Mouse (Mus musculus) ES-CJ7 (cell line): ENCODE measurements around the gene Tmem128.
A peak's percentile ranks its signal among the peaks of the same experiment; 100 is the strongest.

Experiments used
- DNase-seq: peaks from one replicate; pipeline ENCODE4 v3.0.0; 2011; ENCODE audit warnings: low read depth, low spot score

Tmem128 gene

DNA sequence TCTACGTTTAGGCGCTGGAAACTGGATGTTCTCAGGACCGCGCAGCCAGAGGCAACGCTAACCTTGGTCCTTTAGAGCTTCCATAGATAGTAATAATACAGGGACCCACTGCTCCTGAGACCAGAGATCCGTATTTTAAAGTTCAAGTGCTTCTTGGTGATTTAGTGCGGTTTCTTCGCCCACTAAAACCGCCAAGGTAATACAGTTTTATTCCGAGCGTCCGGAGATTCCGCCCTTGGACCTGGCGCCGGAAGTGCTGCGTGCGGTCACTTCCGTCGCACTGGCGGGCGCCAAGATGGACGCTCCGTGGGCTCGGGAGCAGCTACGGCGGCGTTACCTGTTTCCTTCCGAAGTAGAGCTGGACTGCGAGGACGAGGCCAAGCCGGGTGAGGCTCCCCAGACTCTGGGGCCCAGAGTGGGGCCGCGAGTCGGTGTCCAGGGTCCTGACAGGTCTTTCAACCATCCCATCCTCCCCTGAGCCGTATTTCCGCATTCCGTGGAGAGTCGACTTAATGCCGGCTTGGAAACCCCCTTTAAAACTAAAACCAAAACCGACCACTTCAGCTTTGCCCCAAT lies at the start of gene Tmem128:
Gene Tmem128 (plus strand): TSS at position 79 of the 576 bp plus-strand sequence.
- peak; percentile 19 for DNase-seq

DNA sequence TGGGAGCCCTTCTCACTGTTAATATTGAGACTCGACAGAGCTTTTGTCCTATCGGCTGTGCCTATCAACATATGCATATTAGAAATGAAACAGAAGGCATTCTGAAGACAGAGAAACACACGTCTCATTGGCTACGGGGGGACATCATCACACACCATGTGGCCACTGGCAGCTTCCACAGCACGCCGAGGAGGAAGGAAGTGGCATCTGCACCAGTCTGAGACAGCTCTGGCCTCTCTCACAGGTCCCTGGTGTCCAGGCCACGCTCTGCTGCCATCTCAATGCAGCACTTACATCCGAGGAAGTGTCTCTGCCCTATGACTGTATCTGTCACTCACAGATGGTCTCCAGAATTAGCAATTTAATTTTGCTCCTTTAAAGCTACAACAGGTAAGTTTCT lies 48.3 kb upstream of the Tmem128 start:
- no peak for DNase-seq

DNA sequence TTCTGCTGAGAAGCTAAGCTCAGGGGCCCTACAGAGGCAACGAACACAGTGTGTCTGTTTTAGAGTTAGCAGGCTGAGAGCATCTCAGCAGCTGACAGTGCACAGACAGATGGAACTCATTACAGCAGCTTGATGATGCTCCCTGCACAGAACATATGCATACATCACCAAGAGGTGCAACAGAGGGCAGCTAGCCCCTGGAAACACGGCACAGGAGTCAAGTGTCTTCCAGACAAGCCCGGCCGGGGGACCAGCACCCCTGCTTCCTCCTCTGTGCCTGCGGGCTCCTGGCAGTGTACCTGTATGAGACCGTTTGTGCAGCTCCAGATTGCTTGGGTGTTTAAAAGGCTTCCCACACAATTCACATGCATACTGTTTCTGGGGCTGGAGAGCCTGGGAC lies 47.0 kb upstream of the Tmem128 start:
- no peak for DNase-seq

DNA sequence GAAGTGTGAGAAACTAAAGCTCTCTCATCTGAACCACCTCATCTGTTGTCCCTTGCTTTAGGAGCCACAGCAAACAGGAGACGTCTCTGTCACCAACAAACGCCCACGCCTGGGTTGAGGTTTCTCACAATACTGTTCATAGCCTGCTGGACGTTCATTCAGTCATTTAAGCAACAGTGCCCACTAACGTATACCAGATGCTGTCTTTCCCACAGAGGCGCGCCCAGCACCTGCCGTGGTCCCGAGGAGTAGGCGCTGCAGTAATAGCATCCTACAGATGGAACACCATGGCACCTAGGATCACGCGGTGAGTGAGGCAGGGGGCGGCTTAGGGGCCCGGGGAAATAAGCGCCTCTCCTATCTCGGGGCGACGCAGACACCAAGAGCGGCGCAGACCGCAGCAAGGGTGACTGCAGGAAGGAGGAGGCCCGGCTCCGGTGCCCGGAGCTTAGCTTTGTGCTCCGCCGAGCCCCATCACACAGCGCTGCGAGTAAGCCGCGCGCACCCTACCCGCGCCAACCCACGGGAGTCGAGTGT lies 40.1 kb upstream of the Tmem128 start:
- peak; percentile 15 for DNase-seq

DNA sequence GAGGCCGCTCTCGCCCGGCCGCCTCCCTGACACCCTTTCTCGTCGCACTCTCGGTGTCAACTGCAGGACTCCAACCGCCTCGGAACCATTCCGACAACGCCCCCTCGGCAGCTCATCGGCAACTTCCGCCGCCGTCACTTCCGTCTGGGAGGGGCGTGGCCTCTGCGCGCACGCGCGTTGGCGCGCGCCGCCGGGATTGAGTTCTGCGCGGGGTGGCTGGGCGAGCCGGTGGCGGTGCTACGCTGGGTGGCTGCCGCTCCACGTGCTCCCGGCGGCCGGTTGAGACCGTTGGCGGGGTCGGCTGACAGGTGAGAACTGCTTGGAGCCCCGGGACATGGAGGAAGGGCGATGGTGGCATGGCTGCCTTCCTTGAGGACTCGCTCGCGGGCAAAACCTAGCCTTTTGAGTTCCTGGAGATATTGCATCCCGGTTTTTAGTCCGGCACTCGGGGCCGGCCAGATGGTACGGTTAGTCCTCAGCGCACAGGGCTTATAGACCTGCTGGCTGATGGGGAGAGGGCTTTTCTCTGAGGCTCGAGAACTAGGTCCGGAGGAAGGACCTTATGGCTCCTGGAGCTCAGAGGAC lies 39.6 kb upstream of the Tmem128 start, which contains the start of the genes Zbtb49 and Lyar:
Gene Zbtb49 (minus strand): TSS at position 130 of the 585 bp plus-strand sequence.
Gene Lyar (plus strand): TSS at position 143 of the 585 bp plus-strand sequence.
- peak; percentile 88 for DNase-seq

DNA sequence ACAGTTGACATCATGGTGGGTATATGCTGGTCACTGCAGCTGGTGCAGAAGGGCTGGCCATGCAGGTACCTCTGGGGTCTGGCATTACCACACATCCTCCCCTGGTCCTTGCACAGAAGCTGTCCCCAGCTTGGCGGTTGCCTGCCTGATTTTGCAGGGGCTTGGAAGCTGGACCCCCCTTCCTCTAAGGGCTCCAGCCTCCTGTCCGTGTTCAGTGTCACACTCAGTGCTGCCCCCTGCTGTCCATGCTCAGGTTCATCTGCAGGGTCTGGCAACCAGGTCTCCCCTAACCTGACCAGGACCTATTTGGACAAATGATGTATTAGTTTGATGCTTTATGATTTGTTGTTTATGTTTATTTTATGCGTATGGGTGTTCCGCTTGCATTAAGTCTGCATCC lies 24.6 kb upstream of the Tmem128 start:
- peak; percentile 72 for DNase-seq

DNA sequence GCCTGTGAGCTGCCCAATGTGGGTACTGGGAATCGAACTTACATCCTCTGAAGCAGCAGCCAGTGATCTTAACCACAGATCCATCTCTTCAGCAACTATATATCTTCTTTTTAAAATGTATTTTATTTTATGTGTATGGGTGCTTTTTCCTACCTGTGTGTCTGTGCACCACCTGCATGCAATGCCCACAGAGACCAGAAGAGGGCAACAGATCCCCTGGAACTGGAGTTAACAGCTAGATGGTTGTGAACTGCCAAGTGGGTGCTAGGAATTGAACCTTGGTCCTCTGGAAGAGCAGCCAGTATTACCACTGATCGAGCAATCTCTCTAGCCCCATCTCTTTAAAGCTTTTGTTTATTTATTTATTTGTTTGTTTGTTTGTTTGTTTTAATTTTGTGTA lies 23.4 kb upstream of the Tmem128 start:
- DNase-seq: peak; percentile 53

DNA sequence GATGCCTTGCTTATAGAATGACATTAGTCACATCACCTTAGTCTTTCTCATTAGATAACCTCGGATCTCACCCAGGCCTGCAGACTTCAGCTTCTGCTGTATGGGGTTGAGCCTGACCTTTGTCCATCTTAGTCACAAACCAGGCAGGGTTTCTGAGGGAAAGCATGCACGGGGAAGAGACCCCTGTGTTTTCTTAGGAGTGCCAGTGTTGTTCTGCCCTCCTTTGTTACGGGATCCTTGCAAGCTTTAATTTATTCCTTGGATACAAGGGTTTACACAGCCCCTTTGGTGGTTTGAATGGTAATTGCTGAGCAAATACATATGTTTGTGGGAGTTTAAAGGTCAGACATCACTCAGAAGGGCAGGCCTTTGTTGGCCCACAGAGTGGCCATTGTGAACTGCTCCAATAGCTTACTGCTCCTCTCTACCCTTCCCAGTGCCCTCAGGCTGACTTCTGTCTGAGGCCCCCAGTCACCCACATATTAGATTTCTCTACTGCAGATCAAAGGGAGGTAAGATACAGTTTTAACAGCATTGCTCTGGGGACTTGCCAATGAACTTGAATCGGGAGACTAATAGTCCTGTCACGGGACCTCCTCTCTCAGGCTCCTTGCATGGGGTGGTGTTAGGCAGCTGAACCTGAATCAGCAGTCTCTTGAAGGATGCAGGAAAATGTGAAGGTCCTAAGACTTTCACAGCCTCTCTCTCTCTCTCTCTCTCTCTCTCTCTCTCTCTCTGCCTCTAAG lies 19.1 kb upstream of the Tmem128 start:
- no peak for DNase-seq

DNA sequence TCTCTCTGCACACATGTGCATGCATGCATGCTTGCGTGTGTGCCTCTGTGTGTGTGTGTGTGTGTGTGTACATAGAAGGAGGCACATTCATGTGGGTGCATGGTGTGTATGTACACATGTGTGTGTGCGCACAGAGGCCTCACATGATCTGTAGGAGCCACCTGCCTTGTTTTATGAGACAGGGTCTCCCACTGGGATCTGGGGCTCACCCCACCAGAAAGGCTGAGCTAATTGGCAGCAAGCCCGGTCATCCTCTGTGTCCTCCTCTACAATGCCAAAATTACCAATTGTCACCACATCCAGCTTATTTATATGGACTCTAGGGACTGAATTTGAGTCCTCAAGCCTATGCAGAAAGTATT lies 18.5 kb upstream of the Tmem128 start:
- DNase-seq: no peak

DNA sequence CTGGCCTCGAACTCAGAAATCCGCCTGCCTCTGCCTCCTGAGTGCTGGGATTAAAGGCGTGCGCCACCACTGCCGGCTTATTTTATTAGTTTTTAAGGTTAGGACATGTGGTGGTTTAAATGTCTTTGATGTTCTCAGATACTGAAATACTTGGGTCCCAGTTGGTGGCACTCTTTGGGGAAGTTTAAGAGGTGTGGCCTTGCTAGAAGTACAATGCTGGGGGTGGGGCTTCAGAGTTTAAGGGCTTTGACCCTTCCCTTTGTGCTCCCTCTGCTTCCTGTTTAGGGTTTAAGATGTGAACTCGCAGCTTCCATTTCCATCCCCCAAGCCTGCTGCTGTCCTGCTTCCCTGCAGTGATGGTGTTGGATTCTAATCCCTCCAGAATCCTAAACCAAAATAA lies 18.0 kb upstream of the Tmem128 start:
- peak; percentile 58 for DNase-seq

DNA sequence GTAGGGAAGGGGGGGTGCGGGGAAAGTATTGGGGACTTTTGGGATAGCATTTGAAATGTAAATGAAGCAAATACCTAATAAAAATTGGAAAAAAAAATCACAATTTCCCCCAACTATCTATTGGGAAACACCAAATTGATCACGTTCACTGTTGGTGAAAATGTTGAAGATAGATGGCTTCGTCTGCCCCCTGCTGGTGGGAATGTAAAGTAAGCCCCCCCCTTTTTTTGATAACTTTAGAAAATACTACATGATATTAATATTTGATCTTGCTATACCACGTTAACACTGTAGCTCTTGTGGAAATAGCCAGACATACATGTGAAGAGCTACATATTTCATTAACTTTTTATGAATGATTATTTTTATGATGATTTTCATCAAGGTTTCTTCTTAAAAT lies 4.8 kb upstream of the Tmem128 start:
- no peak for DNase-seq

DNA sequence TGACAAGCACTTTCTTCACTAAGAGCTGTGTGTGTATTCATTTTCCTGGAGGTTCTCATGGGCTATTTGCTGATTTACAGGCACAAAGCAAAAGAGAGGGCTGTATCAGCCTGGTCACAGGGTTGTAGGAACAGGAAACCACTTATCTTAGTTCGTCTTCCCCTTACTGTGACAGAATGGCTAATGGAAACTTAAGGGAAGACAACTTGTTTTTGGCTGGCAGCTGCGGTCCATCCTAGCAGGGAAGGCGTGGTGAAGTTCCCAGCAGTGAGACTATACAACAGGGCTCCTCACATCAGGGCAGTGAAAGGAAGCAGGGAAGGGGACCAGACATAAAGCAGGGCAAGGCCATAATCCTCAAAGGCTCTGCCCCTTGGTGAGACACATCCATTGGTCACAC lies 4.3 kb upstream of the Tmem128 start:
- DNase-seq: no peak

DNA sequence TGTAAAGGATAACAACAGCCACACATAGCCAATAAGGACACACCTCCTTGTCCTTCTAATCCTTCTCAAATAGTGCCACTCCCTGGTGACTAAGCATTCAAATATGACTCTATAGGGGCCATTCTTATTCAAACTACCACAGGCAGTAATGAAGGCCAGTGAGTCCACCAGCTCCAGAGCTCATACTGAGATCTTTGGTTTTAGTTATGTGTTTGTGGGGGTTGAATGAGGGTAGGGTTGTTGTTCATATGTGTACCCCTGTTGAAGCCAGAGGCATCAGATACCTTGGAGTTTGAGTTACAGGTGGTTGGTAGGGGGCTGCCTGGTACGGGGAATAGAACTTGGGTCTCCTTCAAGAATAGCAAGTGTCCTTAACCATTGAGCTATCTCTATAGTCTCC lies 3.4 kb upstream of the Tmem128 start:
- no peak for DNase-seq

DNA sequence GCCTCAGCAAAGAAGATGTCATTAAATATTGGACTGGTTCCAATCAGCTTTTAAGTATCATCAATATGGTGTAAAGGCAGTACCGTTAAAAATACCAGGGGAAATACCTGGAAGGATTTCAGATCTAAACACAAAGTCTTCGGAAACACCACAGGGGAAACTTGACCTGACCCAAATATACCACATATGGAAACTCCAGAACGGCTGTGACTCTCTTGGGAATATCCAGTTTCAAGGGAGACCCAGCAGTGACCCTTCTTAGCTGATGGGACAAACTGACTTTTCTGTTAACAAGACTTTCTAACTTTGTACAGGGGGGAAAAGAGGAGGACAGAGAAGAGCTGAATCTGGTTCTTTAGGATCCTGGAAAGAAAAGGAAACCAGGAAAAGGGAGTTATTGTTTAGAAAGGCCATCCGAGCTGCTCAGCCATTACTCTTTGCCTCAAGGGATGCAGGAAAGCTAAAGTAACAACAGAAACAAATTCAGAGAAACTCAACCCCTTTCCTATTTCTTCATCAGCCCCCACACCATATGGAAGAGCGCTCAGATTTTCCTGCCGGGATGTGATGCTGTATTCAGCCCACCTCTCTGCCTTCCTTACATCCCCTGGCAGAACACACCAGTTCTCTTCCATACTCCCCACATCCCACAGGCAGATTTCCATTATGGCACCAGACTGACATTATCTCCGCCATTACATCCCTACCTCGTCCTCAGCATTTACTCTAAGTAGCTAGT lies 1.8 kb upstream of the Tmem128 start:
- DNase-seq: no peak

DNA sequence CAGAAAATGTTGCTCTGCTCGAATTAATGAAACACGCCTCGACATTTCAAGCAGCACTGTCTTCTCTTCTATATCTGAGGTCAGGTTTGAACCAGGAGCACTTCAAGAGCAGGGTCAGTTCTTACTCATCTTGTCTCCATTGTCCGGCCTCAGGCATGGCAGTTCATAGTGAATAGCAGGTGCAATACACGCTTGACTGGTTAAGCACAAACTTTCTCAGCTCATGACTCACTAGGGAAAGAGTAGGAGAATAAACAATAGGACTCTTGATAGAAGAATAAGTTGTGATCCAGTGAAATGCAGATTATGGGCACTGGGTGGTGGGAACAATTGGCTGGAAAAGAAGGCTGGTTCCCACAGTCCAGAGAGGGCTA lies 1.2 kb upstream of the Tmem128 start:
- no peak for DNase-seq

DNA sequence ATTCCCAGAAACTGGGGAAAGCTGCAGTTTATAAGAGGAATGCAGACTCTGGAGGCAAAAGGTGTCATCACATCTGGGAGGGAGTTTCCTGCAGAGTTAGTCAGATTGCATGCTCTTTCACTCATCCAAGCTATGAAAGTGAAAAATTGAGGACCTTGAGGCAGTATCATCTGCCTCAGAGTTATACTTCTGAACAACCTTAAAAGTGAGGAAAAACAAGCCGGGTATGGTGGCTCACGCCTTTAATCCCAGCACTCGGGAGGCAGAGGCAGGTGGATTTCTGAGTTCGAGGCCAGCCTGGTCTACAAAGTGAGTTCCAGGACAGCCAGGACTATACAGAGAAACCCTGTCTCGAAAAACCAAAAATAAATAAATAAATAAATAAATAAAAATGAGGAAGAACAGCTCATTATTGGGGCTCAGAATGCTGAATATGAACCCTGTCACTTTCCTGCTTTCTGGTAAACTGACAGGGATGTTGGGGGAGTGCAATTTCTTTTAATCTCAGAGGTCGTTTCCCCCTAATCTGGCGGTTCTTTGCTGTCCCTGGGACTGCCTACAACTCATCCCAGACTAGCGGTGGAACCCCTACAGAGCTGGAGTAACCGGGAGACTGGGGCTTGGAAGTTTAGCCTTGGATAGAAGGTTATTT lies 404 bp upstream of the Tmem128 start:
- DNase-seq: no peak

DNA sequence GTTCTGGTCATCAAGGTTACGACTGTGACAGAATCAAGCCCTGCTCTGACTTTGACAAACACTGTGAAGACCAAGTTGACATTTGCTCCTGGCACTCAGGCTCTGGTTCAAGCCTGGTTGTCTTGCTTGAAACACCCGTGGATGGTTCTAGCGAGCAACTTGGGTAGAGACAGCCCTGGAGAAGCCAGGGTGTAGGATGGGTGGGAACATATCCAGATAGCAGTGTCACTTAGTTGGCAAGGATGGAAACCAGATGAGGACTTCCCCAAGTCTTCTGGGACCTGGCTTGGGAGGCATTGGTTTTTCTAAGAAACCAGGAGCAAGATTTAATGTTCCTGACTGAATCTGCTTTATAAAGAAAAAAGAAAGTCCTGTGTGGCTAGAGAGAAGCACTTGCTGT lies 11.0 kb downstream of the Tmem128 start:
- no peak for DNase-seq

DNA sequence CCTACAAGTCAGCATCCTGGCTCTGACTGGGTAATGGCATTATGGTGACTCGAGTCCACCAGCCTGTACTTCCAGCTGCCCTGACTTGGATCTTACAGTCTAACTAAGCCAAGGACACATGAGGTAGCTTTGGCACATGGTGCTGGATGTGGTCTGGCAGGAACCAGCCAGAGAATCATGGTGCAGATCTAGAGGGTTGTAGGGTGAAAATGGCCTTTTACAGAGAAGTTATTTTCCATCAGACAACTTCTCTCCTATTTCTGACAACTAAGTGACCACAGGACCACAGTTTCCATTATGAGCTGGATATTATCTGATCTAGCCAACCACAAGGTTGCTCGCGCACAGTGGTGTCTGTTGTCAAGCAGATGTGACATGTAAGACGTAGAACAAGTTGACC lies 13.8 kb downstream of the Tmem128 start:
- no peak for DNase-seq

DNA sequence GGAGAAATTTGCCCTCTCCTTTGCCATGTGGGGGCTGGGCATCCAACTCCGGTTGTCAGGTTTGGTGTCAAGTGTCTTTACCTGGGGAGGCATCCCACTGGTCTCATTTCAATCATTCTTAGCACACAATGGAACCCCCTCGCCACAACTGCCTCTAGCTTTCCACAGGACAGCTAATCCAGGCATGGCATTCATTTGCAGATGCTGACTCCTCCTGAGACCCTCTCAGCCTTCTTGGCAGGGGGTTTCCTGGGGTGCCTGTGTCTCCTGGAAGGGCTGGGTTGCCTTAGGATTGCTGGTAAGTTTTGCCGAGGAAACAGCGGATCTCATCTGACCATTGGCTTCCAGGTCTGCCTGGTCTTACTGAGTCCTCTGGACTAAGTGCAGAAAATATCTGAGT lies 15.8 kb downstream of the Tmem128 start, which contains the start of gene Otop1:
Gene Otop1 (plus strand): TSS at position 202 of the 400 bp plus-strand sequence.
- DNase-seq: peak; percentile 75

DNA sequence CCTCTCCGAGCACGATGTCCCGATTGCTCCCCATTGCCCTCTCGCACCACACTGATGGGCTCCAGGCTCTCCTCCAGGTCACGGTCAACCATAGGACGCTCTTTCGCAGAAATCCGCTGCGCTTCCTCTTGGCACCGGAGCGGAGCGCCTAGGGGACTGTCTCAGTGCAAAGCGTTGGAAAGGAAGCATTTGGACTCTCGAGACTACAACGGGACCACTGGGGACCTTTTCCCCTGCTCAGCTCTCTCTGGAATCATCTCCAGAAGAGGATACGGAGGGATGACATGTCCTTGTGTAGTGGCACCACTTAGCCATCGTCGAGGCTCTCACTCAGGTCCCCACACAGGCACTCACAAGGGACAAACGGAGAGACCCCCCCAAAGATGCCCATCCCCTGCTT lies 16.5 kb downstream of the Tmem128 start:
- DNase-seq: no peak

DNA sequence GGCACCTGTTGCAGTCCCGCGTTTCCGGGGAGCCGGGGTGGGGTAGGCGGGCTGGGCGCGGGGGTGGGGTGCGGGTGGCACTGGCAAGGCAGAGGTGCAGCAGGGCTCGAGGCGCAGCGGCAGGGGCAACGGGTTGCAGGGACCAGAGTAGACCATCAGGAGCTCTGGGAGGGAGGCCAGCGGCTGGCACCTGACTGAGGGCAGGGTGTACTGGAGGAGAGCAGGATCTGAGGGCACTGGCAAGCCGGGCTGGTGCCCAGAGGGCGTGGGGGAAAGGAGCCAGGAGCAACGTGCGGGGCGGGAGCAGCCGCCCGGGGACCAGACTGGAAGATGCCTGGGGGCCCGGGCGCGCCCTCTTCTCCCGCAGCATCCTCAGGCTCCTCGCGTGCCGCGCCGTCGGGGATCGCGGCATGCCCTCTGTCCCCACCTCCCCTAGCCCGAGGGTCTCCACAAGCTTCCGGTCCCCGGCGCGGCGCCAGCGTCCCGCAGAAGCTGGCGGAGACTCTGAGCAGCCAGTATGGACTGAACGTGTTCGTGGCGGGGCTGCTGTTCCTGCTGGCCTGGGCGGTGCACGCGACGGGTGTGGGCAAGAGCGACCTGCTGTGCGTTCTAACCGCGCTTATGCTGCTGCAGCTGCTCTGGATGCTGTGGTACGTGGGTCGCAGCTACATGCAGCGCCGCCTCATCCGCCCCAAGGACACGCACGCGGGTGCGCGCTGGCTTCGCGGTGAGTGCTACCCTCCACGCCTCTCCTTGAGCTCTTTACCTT lies 17.3 kb downstream of the Tmem128 start:
- peak; percentile 31 for DNase-seq
